Mouse (Mus musculus) right cerebral cortex, postnatal 4 days (tissue): ENCODE results near the gene Eml6.
A peak's percentile ranks its signal among the peaks of the same experiment; 100 is the strongest.
"Not testable (repeated sequence)": the region's sequence is repeated elsewhere in the genome, so short reads cannot be mapped to it uniquely, and the experiment has no call there.

Experiments
- DNase-seq: peaks from one replicate; pipeline ENCODE4 v3.0.0-alpha.2; 2022

The Eml6 gene

DNA sequence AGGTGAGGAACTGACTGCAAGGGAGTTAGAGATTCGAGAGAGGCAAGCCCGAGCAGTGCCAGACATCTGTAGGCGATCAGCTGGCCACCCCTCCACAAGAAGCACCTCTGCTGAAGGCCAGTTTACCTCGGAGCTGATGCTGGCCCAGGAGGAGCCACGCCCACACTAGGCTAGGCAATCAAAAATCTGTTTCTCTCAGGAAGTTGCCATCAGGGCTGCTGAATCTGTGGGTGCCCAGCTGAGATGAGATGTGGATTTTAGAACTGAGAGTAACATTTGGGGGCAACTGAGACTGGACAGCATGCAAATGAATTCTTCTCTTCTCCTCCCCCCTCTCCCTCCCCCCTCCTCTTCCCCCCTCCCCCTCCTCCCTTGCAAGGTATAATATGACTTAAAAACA lies 238.4 kb downstream of the Eml6 start:
- DNase-seq = no peak

DNA sequence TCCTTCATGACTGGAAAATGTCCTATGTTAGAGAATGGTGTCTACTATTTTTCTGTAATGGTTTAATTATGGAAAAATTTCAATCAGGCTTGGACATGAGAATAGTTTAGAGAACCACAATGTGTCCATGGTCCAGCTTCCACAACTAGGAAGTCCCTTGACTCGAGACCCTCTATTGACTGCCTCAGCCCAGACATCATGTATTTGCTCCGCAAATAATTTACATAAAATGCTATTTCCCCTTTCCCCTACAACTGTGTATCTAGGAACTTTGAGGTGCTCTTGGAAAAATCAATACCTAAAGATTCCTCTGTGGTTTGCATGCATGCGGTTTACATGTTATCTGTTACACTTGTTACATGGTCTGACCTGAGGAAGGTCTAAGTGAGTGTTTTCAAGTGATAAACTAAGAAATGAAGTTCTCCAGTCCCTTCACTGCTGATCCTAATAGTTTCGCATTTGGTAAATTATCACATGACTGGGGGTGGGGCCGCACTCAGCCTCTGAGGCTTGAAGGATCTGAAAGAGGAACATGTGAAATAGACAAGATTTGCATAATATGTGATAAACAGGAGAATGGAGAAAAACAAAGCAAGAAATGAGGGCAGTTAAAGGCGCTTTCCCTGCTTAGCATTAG lies 239.1 kb downstream of the Eml6 start:
- DNase-seq = no peak

DNA sequence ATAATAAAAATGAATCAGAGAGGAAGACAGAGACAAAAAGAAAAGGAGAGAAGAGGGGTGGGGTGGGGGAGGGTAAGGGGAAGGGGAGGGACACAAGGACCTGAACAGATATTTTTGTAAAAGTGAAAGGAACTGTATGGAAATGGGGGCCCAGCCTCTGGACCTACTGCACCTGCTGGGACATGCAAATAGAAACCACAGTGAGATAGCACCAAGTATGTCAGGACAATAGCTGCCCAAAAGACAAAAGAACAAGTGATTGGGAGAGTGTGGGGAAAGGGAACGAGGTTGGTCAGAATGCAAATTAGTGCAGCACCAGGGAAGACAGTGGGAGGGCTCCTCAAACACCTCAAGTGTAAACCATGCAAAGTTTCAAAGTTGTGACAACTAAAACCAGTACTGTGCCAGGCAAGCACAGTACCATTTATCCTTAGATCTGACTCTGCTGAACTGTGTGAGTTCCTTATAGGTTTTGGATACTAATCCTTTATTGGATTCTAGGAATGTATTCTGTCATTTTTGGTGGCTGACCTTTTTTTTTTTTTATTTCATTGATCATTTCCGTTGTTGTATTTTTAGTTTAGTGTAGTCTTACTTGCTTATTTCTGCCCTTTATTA lies 246.3 kb downstream of the Eml6 start:
- DNase-seq = no peak

DNA sequence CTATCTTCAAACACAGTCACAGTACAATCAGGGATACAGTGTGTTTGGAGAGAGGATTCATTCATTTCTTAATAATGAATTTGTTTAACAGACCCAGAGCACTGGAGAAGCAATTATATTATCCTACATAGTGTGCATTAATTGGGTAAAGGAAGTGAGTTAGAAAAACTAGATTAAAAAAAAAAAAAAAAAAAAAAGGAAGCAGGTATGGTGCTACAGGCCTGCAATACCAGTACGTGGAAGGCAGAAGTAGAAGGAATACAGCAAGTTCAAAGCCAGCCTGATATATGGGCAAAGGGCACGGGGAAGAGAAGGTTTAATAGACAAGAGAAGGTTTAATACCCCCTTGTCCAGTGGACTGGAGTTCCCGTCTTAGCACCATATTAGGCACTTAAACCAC lies 246.9 kb downstream of the Eml6 start:
- no peak for DNase-seq

DNA sequence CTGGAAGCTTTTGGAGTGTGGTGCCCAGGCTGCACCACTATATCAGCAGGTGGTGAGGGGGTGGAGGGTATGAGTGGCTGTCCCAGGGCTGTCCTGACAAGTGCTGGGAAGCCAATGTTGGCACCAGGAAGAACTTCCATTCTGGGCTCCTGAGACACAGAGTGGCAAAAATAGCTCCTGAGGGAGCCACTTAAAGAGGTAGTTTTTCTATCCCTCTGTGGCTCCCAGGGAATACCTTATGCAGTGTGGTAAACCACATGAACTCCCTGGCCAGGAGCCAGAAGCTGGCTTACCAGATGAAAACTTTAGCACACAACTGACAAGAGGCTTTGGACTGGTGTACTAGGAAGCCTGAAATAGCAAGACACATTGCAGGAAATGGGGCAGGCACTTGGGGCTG lies 247.9 kb downstream of the Eml6 start:
- peak; percentile 56 for DNase-seq

DNA sequence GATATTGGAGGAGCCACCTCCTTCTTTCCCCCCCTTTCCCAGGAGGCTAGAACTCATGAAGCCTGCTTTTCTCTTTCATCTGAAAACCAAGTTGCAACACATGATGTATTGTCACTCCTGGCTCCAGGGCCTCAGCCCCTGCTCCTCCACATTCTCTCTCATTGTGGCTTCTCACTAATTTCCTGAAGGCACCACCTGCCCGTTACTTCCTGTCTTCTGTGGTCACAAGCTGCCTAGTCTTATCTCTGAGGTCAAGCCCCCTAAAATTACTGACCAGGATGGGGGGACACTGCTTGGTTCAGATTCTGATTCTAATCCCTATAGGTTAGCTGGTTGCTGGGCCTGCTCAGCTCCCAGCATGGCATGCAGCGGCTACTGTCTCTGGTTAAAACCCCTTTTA lies 251.1 kb downstream of the Eml6 start:
- no peak for DNase-seq

DNA sequence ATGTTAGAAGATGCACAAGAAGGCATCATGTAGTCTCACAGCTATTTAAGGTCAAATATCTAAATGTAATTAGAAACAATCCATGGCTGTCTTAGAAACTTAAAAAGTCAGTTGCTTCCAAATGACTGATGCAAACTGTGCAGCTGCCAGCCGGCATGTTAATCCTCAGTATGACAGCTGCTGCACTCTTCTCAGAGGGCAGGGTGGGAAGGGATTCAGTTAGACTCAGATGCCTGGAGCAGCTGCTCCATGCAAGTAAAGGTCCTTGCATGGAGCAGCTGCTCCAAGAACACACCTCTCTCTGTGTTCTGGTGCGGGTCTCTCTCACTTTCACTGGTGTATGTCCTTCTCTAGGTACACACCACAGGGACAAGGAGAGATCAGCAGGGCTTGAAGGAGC lies 251.5 kb downstream of the Eml6 start:
- DNase-seq = no peak

DNA sequence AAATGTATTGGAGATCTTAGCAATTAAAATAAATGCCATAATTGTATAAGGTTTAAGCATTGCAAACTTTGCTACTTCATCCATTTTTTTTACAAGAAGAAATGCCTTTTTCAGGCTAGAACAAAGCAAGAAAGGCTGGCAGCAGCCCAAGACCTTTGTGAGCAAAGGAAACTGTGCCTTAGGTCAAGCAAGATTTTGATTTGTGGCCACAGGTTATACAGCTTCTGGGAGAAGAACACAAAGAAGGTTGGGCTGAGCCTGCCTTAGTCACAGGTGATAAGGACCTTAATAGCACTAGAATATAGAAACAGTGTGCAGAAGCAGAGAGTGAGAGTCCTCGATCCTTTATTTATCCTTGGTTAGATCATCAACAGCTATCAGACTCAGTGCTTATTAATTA lies 253.6 kb downstream of the Eml6 start:
- no peak for DNase-seq

DNA sequence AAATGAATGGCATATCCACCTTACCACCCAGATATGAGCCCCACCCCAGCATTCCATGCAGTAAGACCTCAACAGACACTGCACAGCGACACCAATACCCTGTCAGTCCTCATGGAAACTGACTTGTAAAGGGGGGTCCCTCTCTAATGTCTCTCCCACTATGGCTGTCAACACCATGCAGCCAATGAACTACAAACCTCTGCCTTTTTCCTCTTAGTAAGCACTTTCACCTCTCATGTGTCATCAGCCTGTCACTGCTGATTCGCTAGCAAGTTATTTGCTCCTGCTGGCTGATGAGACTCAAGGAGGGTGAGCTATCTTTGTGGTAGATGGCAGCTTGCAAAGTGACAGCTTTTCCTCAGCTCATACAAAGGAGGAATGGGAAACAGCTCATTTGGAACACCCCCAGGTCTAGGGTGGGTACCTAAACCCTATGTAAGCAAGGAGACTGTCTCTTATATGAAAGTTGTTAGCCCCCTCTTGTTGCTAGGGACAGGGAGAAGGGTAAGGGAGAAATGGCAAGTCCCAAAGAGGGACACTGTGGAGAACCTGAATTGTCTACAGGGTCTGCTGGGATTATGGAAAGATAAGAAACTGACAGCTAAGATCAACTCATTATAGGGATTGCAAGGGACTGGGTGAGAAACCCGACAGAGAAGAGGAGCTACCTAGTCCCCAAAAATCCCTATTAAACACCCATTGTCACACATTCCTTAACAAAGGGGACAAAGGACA lies 255.0 kb downstream of the Eml6 start:
- no peak for DNase-seq

DNA sequence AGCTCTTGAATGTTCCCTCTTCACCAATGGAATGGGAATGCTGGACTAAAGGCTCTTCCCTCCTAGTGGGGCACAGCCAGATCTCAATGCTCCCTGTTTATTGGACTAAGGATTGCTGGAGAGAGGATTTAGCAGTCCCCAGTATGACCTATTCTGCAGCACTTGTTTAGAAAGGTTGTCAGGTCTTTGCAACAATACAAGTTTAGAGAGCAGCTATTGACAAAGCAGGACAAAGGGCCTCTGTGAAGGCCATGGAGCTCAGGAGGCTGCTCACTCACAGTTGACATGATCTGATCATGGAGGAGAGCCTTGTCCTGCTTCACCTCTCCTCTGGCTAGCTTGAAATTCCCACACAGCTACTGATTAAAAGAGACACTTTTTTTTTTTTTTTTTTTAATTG lies 257.3 kb downstream of the Eml6 start:
- DNase-seq = no peak

DNA sequence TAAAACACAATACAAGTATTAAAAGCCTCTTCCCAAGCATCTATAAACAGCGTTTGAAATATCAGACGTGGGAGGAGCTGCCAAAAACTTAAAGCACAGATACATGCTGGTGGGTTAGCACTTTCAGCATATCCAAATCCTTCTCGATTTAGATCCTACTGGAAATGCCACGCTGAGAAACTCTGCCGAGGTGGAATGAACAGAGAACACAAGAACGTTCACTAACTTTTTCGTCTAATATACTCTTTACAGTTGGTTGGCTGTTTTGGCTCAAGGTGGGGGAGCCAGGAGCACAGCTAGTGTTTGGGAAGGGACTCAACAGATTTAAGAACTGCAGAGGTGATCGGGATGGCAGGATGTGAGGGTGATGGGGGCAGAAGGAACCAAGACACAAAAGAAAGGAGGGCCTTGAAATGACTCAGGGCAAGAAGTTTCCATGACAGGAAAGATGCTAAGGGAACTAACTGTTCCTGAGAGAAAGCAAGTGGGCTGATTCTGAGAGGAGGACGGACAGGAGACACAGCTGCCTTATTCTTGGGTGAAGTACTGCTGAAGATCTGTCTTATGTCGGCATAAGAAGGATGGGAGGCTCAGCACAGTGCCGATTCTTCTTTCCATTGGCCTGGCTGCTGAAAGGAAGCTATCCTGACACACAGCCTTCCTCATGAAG lies 259.4 kb downstream of the Eml6 start:
- DNase-seq = no peak

DNA sequence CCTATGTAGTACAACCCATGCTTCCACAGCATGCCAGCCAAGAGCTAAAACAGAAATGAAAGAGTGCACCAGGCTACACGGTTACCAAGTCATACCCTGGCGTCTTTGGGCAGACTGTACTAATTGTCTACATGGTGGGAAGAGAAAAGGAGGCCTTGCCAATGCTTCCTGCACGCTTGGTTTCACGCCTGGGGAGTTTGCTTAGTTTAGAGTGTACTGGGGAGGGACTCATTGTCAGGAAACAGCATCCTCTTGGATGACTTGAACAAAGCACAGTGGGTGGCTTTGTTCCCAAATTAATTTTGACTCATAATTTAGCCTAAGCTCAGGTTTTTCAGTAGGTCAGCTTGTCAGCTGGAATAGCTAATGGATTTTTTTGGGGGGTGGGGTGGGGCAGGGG lies 260.8 kb downstream of the Eml6 start:
- DNase-seq = no peak

DNA sequence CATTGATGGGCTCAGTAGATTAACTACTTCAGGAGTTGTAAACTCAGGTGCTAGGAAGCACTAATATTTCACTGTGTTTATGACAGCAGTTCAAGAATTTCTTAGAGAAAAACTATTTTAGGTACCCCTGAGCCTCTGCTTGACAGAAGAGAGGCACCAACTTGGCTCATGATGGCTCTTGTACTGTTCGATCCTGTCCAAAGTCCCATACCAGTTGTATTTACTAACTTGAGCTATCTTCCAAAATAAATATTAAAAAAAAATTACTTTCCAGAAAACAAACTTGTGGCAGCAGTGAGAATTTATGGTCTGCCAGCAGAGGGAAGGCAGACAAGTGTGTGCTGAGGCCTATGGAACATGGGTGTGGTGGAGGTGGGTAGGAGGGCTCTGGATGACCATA lies 263.1 kb downstream of the Eml6 start:
- no peak for DNase-seq

DNA sequence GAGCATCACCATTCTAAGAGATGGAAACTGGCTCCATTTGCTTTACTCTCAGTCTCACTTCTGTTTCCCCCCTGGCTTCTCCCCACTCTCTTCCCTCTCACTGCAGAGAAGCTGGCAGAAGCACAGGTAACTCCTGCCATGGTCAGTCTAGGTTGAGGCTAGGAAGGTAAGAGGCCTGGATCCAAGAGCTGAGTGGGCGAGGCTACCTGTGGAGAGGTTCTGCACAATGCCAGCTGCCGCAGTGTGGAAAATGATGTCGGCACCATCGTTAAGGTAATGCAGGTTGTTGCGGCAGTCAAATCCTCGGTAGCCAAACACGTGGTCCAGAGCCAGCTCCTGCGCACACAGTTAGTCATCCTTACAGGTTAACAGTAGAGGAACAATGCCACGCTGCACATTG lies 264.4 kb downstream of the Eml6 start:
- no peak for DNase-seq

DNA sequence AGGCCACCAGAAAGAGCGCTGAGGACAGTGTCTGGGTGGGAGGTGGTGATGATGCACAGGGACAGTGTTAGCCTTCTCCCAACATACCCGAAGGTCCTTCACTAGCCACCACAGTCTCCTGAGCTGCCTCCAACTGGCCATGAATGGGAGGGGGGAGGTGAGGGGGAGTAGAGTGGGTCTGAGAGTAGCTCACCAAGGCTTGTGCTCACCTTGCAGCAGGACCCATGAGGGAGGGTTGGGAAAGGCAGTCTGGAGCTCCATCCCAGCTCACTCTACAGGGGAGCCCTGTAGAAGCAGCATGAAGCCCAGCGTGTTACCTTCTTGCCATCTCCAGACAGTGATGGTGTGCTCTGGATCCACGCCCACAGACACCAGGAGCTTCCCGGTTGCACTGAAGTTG lies 267.2 kb downstream of the Eml6 start:
- DNase-seq = no peak

DNA sequence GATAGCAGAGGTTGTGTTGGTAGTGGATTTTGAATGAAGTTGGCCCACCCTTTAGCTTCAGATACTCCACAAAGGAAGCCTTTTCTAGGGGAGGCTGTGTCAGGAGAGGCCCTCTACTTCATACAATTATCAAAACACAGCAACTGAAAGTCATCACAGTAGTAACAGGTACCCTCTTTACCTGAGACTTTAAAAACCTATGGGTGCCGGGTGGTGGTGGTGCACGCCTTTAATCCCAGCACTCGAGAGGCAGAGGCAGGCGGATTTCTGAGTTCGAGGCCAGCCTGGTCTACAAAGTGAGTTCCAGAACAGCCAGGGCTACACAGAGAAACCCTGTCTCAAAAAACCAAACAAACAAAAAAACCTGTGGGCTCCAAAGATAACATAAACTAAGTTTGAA lies 269.8 kb downstream of the Eml6 start:
- not testable (repeated sequence) for DNase-seq

DNA sequence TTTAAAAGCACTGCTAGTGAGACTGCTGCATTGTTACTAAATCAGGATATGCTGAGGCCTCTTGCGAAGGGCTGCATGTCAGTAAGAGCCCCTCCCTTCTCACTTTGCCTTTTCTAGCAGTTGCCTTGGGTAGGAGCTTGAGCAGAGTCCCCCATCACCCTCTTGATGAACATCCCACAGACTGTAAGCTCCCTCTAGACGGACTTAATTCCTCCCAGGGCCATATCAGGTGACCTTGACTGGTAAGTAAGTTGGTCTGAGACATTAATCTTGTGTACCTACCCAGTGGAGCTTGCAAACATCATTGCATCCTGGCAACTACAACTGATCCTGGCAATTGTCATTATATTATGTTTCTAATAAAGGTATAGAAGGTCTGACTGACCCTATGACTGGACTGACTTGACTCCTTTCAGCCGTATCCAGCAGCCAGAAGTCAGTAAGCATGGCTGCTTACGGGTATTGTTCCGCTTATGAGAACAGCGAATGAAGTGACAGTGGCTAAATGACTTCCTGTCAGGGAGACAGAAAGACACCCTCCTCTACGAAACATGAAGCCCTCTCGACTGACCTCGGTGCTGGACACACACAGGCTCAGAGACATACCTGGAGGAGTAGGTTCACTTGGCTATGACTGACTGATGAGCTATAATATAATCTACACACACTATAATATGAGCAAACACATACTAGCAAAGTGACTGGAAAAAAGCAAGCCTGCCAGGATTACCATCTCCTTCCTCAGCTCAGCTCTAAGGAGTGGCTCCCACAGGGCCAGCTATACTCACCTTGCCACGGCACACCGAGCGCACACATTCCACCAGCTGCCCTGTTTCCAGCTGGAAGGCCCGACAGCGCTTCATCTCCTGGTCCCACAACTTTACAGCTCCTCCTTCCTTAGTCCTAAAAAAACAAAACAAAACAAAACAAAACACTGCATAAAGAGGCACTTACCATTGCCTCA lies 273.9 kb downstream of the Eml6 start:
- no peak for DNase-seq

DNA sequence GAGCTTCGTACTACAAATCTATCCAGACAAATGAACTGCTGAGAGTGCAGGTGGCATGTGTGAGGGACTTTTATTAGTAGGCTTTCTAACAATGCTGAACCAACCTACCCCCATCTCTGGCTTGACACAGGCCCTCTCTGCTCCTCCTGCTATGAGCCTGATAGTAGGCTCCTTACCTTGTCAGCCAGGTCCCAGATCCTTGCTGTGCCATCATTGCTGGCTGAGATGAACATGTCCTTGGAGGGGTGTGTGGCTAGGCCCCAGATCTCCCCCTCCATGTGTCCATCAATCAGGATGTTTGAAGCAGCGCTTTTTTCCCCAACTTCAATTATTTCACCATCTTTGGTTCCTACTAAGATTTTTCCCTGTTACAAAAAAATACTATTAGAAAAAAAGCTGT lies 274.8 kb downstream of the Eml6 start:
- no peak for DNase-seq

DNA sequence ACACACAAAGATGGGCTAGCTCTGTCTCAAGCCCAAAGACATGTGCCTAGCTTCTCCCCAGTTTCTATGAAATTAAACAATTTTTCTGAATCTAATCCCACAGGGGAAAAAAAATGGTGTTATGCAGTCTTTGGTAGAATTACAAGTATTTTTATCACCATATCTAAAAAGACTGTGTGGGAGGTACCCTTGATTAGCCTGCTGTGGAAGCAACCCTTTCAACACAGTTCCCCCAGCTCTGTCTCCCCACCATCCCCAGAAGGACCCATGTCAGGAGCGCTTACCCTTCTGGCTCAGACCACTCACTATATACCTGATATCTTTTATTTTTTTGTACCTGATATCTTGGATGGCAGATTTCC lies 276.4 kb downstream of the Eml6 start:
- DNase-seq = no peak

DNA sequence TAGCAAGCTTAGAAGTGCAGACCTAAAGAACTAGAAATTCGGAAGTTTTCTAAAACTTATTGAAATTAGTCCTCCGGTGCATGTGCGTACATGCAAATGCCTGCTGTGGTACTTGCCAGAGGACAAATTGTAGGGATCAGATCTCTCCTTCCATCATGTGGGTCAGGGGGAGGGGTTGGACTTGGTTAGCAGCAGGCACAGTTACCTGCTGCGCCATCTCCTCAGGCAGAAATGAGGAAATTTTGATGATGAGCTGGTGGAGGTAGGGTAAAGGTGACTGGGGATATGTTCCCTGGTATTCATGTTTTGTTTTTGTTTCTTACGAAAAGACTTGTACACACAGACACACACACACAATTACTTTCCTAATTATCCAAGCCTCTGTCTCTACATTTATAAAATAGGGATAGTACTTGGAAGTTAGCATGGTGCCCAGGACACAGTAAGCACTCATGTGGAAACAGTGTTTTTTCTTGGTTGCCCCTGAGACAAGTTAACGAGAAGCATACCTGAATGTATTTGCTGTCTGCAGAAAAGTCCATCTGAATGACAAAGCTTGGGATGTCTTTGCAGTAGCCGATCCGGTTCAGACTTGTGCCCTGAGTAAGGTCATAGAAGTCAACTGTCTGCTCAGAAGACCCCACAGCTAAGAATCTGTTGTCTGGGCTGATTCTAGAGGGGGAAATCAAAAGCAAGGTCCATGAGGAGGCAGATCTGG lies 276.9 kb downstream of the Eml6 start:
- DNase-seq = no peak

DNA sequence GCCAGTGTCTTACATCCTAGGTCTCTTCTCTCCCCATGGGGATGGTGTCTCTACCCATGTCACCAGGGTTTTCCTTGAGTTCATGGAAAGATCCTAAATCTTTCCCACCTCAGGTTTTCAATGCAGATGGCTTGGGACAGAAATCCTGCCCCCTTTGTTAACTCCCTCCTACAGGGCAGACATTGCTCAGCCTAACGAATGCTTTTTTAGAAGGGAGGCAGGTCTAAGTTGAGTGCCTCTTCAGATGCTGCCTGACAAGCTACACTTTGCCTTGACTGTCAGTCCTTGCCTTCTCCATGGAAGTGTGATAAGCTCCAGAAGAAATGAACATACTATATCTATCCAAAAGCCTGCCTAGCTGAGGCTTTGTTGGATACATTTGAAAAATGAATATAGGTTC lies 278.0 kb downstream of the Eml6 start:
- DNase-seq = no peak

DNA sequence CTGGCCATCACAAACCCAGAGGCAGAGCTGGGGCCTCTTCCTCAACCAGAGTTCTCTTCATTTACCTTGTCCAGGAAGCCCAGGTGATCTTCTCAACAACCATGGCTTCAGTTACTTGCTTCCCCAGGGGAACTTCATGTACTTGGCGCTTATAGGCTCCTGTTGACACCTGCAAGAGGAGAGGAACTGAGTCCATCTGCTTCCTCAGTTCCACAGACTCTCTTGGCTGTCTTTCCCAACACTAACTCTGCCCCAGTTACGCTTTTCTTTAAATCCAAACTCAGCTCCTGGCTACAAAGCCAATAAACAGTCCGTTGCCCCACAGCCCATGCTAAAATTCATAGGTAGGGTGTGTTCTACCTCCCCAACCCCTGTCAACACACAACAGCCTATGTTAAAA lies 278.5 kb downstream of the Eml6 start:
- no peak for DNase-seq
